Mouse (Mus musculus) splenic B cell, adult 2 months (primary cell): ENCODE measurements at regions not wholly inside any gene's neighbourhood (a gene's known extent, or its start where the extent isn't known, plus 50 kb on each side); places are given as distances from the start of the nearest gene placed in this dataset.

Source experiments
- DNase-seq: peaks from one replicate; pipeline ENCODE4 v3.0.0-alpha.2; 2011; ENCODE audit warnings: low read depth, low spot score
- H3K27me3 ChIP-seq: 2 replicates; pipeline ENCODE4 v1.6.1; 2012; ENCODE audit warnings: mild to moderate bottlenecking, low read length, moderate library complexity, mixed read lengths; ENCODE audit not compliant: control insufficient read depth, poor library complexity, insufficient read depth, severe bottlenecking
- H3K36me3 ChIP-seq: 2 replicates; pipeline ENCODE4 v1.6.1; 2012; ENCODE audit warnings: mild to moderate bottlenecking, low read length, moderate library complexity, mixed read lengths; ENCODE audit not compliant: control insufficient read depth, poor library complexity, insufficient read depth, severe bottlenecking

- H3K27me3 ChIP-seq: no peaks in the 10 kb centered on the region
- DNase-seq: no peak
These were observed 107.7 kb upstream of the Spats2l start for GRCm38 (mm10) chr1:57666179-57666693.

GRCm38 (mm10) chr1:57673415-57673814, 100.5 kb upstream of the Spats2l start:
- Histone ChIP-seq H3K36me3 (no peaks in the 10 kb centered on the region), H3K27me3 (no peaks in the 10 kb centered on the region)
- DNase-seq: no peak

More at GRCm38 (mm10) chr1:57666179-57666693, 107.7 kb upstream of the Spats2l start:
- H3K36me3 ChIP-seq: no peaks in the 10 kb centered on the region

GRCm38 (mm10) chr1:57673957-57674699, 99.8 kb upstream of the Spats2l start:
- Histone ChIP-seq H3K27me3 (no peaks in the 10 kb centered on the region), H3K36me3 (no peaks in the 10 kb centered on the region)
- no peak for DNase-seq

- DNase-seq: no peak
- no peaks in the 10 kb centered on the region for H3K36me3 ChIP-seq
- H3K27me3 ChIP-seq: no peaks in the 10 kb centered on the region
These were observed 89.4 kb upstream of the Spats2l start for GRCm38 (mm10) chr1:57684387-57685162.

- no peak for DNase-seq
- H3K36me3 ChIP-seq: no peaks in the 10 kb centered on the region
- H3K27me3 ChIP-seq: no peaks in the 10 kb centered on the region
These were observed 84.7 kb upstream of the Spats2l start for GRCm38 (mm10) chr1:57689253-57689652.

GRCm38 (mm10) chr1:57707906-57708305, 66.1 kb upstream of the Spats2l start:
- Histone ChIP-seq H3K36me3 (no peaks in the 10 kb centered on the region), H3K27me3 (no peaks in the 10 kb centered on the region)
- DNase-seq: no peak

GRCm38 (mm10) chr1:57712916-57713503, 61.0 kb upstream of the Spats2l start:
- Histone ChIP-seq H3K27me3 (no peaks in the 10 kb centered on the region), H3K36me3 (no peaks in the 10 kb centered on the region)
- no peak for DNase-seq

GRCm38 (mm10) chr1:57717139-57717800, 56.7 kb upstream of the Spats2l start:
- no peaks in the 10 kb centered on the region for H3K27me3 ChIP-seq
- no peak for DNase-seq

GRCm38 (mm10) chr1:57718409-57718808, 55.6 kb upstream of the Spats2l start:
- no peak for DNase-seq

More at GRCm38 (mm10) chr1:57717139-57717800, 56.7 kb upstream of the Spats2l start:
- no peaks in the 10 kb centered on the region for H3K36me3 ChIP-seq

More at GRCm38 (mm10) chr1:57718409-57718808, 55.6 kb upstream of the Spats2l start:
- Histone ChIP-seq H3K27me3 (no peaks in the 10 kb centered on the region), H3K36me3 (no peaks in the 10 kb centered on the region)
